Mouse (Mus musculus): ENCODE data around the gene Dbp. TPM values are rescaled to one million over a fixed set of nuclear protein-coding genes. Genes with fewer than 3 reads are reported as not detected.

Gene Dbp
- total and polyA plus RNA-seq, 3 experiments: 7.9 to 11.0 (median 10.4) TPM

DNA sequence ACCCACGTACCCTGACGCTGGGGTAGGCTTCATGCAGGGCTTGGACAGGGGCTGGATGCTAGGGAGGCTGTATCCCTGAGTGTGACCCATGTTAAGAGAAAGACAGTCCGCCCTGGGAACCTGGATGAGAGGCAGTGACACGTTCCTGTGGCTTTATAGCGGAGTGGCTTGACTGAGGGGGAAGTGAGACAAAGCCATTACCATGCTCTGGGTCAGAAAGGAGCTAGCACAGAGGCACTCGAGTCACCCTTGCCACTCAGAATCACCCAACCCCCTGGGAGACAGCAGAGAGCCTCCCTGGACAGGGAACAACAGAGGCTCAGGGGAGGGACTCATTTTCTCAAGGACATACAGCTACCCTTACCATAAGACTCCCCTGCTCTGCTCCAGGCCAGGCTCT lies 15.8 kb upstream of the Dbp start:
- no peak overlapping the region for H3K4me3 ChIP-seq (replicated peaks in 1 of 3; ENCODE audit: low read depth in 2 of 3, low read length in 2 of 3, poor library complexity in 1 of 3)
- peaks cover 24 to 68% of the 10 kb centered on the region in 2 experiments for H3K4me1 ChIP-seq (ENCODE audit: control insufficient read depth in 1 of 2, insufficient read depth in 2 of 2)
- H3K27me3 ChIP-seq (replicated peaks): no peaks in the 10 kb centered on the region

DNA sequence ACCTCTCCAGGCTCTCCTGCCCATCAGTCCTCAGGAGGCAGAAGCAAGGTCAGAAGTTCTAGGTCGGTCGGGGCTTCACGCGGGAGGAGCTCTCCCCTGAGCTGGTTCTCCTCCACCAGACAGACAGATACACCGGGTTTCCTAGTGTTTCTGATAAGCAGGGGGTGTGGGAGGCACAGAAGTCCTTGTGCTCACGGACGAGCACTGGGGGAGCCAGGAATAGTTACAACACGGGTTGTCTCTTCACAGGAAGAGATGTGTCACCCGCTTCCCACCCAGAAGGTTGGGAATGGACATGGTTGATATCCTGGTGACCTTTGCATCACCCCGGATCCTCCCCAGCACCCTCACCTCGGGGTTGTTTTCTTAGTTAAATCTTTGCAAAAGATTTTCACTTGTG lies 15.1 kb upstream of the Dbp start:
- H3K79me2 ChIP-seq (replicated peaks; ENCODE audit: control insufficient read depth, extremely low read depth, insufficient read depth, poor library complexity, severe bottlenecking): no peaks in the 10 kb centered on the region
- no peak overlapping the region for H3K9ac ChIP-seq (ENCODE audit: insufficient read depth, low read depth)
- DNase-seq (ENCODE audit: extremely low read depth): no peak
- H3K27ac ChIP-seq (ENCODE audit: insufficient read depth, low read depth): peak overlapping the region; percentile 49; the same call in 1 of the 2 replicates
- no peaks in the 10 kb centered on the region for H3K36me3 ChIP-seq (replicated peaks in 1 of 2; ENCODE audit: control insufficient read depth in 1 of 2, insufficient read depth in 1 of 2, low read length in 1 of 2)
- no peaks in the 10 kb centered on the region for H3K27me3 ChIP-seq (replicated peaks)
- H3K9me3 ChIP-seq (replicated peaks; ENCODE audit: low read length): no peaks in the 10 kb centered on the region
- dilution Hi-C loops (cut with MboI; ENCODE audit: extremely low pct_ligation_motif_present, extremely low pct_unique_long_range_greater_than_20kb, low sequenced_read_pairs): no loop called here
- in situ Hi-C loops (cut with MboI; ENCODE audit: low pct_ligation_motif_present, low pct_unique_long_range_greater_than_20kb, low sequenced_read_pairs): loop anchor here (10.0 kb wide), 1 partner anchor 225 kb away; the partner anchor contains the start of gene Bax
- no peak overlapping the region for H3K4me2 ChIP-seq (ENCODE audit: insufficient read depth, low read depth, poor library complexity, severe bottlenecking)
- peaks cover 24 to 68% of the 10 kb centered on the region in 2 experiments for H3K4me1 ChIP-seq (ENCODE audit: control insufficient read depth in 1 of 2, insufficient read depth in 2 of 2)
- no peak overlapping the region for H3K4me3 ChIP-seq (replicated peaks in 1 of 3; ENCODE audit: low read depth in 2 of 3, low read length in 2 of 3, poor library complexity in 1 of 3)
- no peak for TF ChIP-seq POLR2A (IDR thresholded peaks at IDR 0.05; ENCODE audit: low read depth, low read length)
- no peak for TF ChIP-seq CTCF (conservative IDR thresholded peaks at IDR 0.05 in 1 of 2, IDR thresholded peaks at IDR 0.05 in 1 of 2; ENCODE audit: low read depth in 2 of 2, low read length in 2 of 2)
- TF ChIP-seq PAX5 (IDR thresholded peaks at IDR 0.05; ENCODE audit: low read length): no peak
- no peak for TF ChIP-seq E2F4 (IDR thresholded peaks at IDR 0.05; ENCODE audit: insufficient replicate concordance, low read depth, low read length)
- no peak for TF ChIP-seq MAFK (IDR thresholded peaks at IDR 0.05; ENCODE audit: insufficient replicate concordance, low read length)
- TF ChIP-seq BHLHE40 (IDR thresholded peaks at IDR 0.05; ENCODE audit: low read depth, low read length): no peak
- no peak for TF ChIP-seq RCOR1 (conservative IDR thresholded peaks at IDR 0.05; ENCODE audit: low read depth, low read length)
- TF ChIP-seq JUND (conservative IDR thresholded peaks at IDR 0.05; ENCODE audit: low read depth, low read length): no peak
- TF ChIP-seq HCFC1 (IDR thresholded peaks at IDR 0.05; ENCODE audit: low read depth, low read length): no peak
- no peak for TF ChIP-seq EP300 (IDR thresholded peaks at IDR 0.05; ENCODE audit: low read length)
- TF ChIP-seq KAT2A (IDR thresholded peaks at IDR 0.05; ENCODE audit: insufficient replicate concordance, low read length): no peak
- no peak for TF ChIP-seq CHD1 (IDR thresholded peaks at IDR 0.05; ENCODE audit: low read depth, low read length)
- TF ChIP-seq MAZ (IDR thresholded peaks at IDR 0.05; ENCODE audit: low read depth, low read length): no peak
- no peak for TF ChIP-seq USF2 (conservative IDR thresholded peaks at IDR 0.05; ENCODE audit: low read depth, low read length)
- no peak for TF ChIP-seq CHD2 (IDR thresholded peaks at IDR 0.05; ENCODE audit: low read length)
- TF ChIP-seq ZNF384 (IDR thresholded peaks at IDR 0.05; ENCODE audit: low read depth, low read length): no peak
- TF ChIP-seq RAD21 (IDR thresholded peaks at IDR 0.05; ENCODE audit: low read depth, low read length): no peak
- TF ChIP-seq JUN (IDR thresholded peaks at IDR 0.05; ENCODE audit: insufficient read depth, low read depth, low read length): no peak
- TF ChIP-seq ZMIZ1 (IDR thresholded peaks at IDR 0.05; ENCODE audit: low read depth, low read length): no peak

More for the DNA sequence above, 15.8 kb upstream of the Dbp start:
- no peaks in the 10 kb centered on the region for H3K79me2 ChIP-seq (replicated peaks; ENCODE audit: control insufficient read depth, extremely low read depth, insufficient read depth, poor library complexity, severe bottlenecking)
- H3K9ac ChIP-seq (ENCODE audit: insufficient read depth, low read depth): no peak overlapping the region
- H3K27ac ChIP-seq (ENCODE audit: insufficient read depth, low read depth): no peak overlapping the region
- dilution Hi-C loops (cut with MboI; ENCODE audit: extremely low pct_ligation_motif_present, extremely low pct_unique_long_range_greater_than_20kb, low sequenced_read_pairs): no loop called here
- no peak overlapping the region for H3K4me2 ChIP-seq (ENCODE audit: insufficient read depth, low read depth, poor library complexity, severe bottlenecking)
- H3K36me3 ChIP-seq (replicated peaks in 1 of 2; ENCODE audit: control insufficient read depth in 1 of 2, insufficient read depth in 1 of 2, low read length in 1 of 2): no peaks in the 10 kb centered on the region
- TF ChIP-seq ZKSCAN1 (IDR thresholded peaks at IDR 0.05; ENCODE audit: borderline replicate concordance, low read depth, low read length) (no peak), ZMIZ1 (IDR thresholded peaks at IDR 0.05; ENCODE audit: low read depth, low read length) (no peak), TCF12 (IDR thresholded peaks at IDR 0.05; ENCODE audit: low read depth, low read length) (no peak), GABPA (IDR thresholded peaks at IDR 0.05; ENCODE audit: insufficient replicate concordance, low read depth, low read length) (no peak), BHLHE40 (IDR thresholded peaks at IDR 0.05; ENCODE audit: low read depth, low read length) (0 out of 2 replicates have a peak, but pooled peaks have one; percentile 8), USF1 (IDR thresholded peaks at IDR 0.05; ENCODE audit: low read depth, low read length) (no peak)
- in situ Hi-C loops (cut with MboI; ENCODE audit: low pct_ligation_motif_present, low pct_unique_long_range_greater_than_20kb, low sequenced_read_pairs): loop anchor here (10.0 kb wide), 1 partner anchor 224 kb away; the partner anchor contains the start of gene Bax
- H3K9me3 ChIP-seq (replicated peaks; ENCODE audit: low read length): no peaks in the 10 kb centered on the region
- DNase-seq (ENCODE audit: extremely low read depth): no peak
